8 mouse cellular contexts compared by ENCODE assay signal in the genomic region with DNA sequence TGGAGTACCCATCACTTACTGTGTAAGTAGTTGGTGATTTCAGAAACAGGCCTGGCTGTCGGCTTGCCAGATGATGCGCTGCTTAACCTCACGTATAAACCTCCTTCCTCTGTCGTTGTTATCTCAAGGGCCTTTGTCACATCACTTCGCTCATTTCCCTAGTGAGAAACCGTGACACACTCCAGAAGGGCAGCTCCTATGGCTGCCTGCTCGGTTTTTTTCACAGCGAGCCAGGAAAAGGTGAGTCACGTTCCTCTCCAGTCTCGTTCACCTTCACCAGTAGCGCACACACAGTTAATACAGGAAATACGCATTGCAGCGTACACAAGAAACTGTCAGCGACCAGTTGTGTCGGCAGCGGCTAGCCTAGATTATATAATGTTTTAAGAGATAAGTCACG. TPM values are rescaled to one million over a fixed set of nuclear protein-coding genes. Genes with fewer than 3 reads are reported as not detected.
A peak's percentile ranks its signal among the peaks of the same experiment; 100 is the strongest.
DNase-seq lines count a peak whose midpoint lies in the region; ATAC-seq lines count a peak whose summit lies in the region.

No protein-coding gene starts in this region.

- DNase-seq in cerebellum, adult 9-11 months, result peak; percentile 53
- DNase-seq in B cell, adult 2 months, result peak; percentile 53 to 62
- DNase-seq in kidney, adult 9 months, result peak; percentile 66
- peak; percentile 31 for DNase-seq in midbrain, embryonic 14.5 days
- no peak for DNase-seq in ovary, postnatal 10 days (ENCODE audit: low spot score)
- DNase-seq in left cerebral cortex, postnatal 36 days (ENCODE audit: low spot score in 2 of 2), result no peak

- no peaks in the 10 kb centered on the region for H3K27me3 ChIP-seq in forebrain, embryonic 16.5 days (replicated peaks; ENCODE audit: control insufficient read depth, insufficient read depth, low read length)
- no peaks in the 10 kb centered on the region for H3K27me3 ChIP-seq in midbrain, embryonic 14.5 days (ENCODE audit: control insufficient read depth, insufficient read depth, low read length)

- WGBS in forebrain, embryonic 16.5 days, result 77% methylated on average over 17 of the region's 17 CpGs
- WGBS in midbrain, embryonic 14.5 days, result 77% methylated on average over 17 of the region's 17 CpGs

- peaks cover 34% of the 10 kb centered on the region for H3K4me1 ChIP-seq in forebrain, embryonic 16.5 days (replicated peaks; ENCODE audit: control insufficient read depth, insufficient read depth, low read length)
- peaks cover 20% of the 10 kb centered on the region for H3K4me1 ChIP-seq in midbrain, embryonic 14.5 days (ENCODE audit: control insufficient read depth, insufficient read depth, low read length)

- H3K27ac ChIP-seq in forebrain, embryonic 16.5 days (ENCODE audit: low read length), result no peak overlapping the region
- peak overlapping the region; percentile 4; the same call in 1 of the 2 replicates for H3K27ac ChIP-seq in midbrain, embryonic 14.5 days (replicated peaks; ENCODE audit: low read depth, low read length)

- no peak overlapping the region; the same call in none of the 2 replicates for H3K4me2 ChIP-seq in forebrain, embryonic 16.5 days (ENCODE audit: low read length)
- peak overlapping the region; percentile 73 for H3K4me2 ChIP-seq in midbrain, embryonic 14.5 days (ENCODE audit: low read length)

- intact Hi-C loops in left cerebral cortex, postnatal 36 days (cut with DNase I), result loop anchor here (2.0 kb wide), 1 partner anchor 23 kb away; no protein-coding TSS in a partner anchor

- peak overlapping the region; percentile 8; the same call in 1 of the 2 replicates for H3K4me3 ChIP-seq in forebrain, embryonic 16.5 days (replicated peaks; ENCODE audit: low read length)
- peak overlapping the region; percentile 39; the same call in 1 of the 2 replicates for H3K4me3 ChIP-seq in midbrain, embryonic 14.5 days (replicated peaks; ENCODE audit: low read depth, low read length)

- no peaks in the 10 kb centered on the region for H3K36me3 ChIP-seq in forebrain, embryonic 16.5 days (ENCODE audit: control insufficient read depth, insufficient read depth)
- no peaks in the 10 kb centered on the region for H3K36me3 ChIP-seq in midbrain, embryonic 14.5 days (ENCODE audit: control insufficient read depth, insufficient read depth, low read length)

- no peaks in the 10 kb centered on the region for H3K9me3 ChIP-seq in forebrain, embryonic 16.5 days (ENCODE audit: control insufficient read depth, low read length)
- no peaks in the 10 kb centered on the region for H3K9me3 ChIP-seq in midbrain, embryonic 14.5 days (ENCODE audit: control insufficient read depth, low read length)

- no peak for ATAC-seq in cerebellum, adult (ENCODE audit: insufficient number of reproducible peaks, low FRiP score, low TSS enrichment)
- ATAC-seq in forebrain, embryonic 16.5 days, result no peak
- no peak for ATAC-seq in midbrain, embryonic 14.5 days (ENCODE audit: low FRiP score, low TSS enrichment)

- no peak overlapping the region for H3K9ac ChIP-seq in forebrain, embryonic 16.5 days (replicated peaks; ENCODE audit: low read depth, low read length)
- H3K9ac ChIP-seq in midbrain, embryonic 14.5 days (replicated peaks; ENCODE audit: low read length), result no peak overlapping the region; the same call in 1 of the 2 replicates

RNA-seq across cellular contexts. Expression of a gene that starts 33.7 kb away (rescaled TPM):
- 2.0 and 2.4 TPM in 2 replicates for polyA plus RNA-seq in forebrain, embryonic 16.5 days (2015; fragmentation: Nextera tagmentation; extraction: Ambion mirVana)
- polyA plus RNA-seq in midbrain, embryonic 14.5 days (2014; fragmentation: Nextera tagmentation; extraction: Ambion mirVana), result 1.8 and 1.9 TPM in 2 replicates
- 10 to 100 TPM; 13.4 to 19.0 TPM for total RNA-seq in left cerebral cortex, postnatal 36 days (2021)

Comparison
In these comparisons a context has a peak if more than half of its experiments do, and no peak if none do; other contexts are left out.
1. DNase-seq: peak in cerebellum, adult 9-11 months (single experiment), B cell, adult 2 months (2 of 2), kidney, adult 9 months (single experiment) and midbrain, embryonic 14.5 days (single experiment); none in ovary, postnatal 10 days (single experiment) and left cerebral cortex, postnatal 36 days (0 of 2).